Mouse (Mus musculus): Measurements from ENCODE around the gene Klf8.

GRCm38 (mm10) chrX:153360216-153360590, 122.9 kb downstream of the Klf8 start:
- no peak for TF ChIP-seq POLR2A (IDR thresholded peaks at IDR 0.05; ENCODE audit: insufficient read depth, low read depth, low read length)
- no peak for TF ChIP-seq CTCF (IDR thresholded peaks at IDR 0.05; ENCODE audit: insufficient read depth, low read depth, low read length)
